Mouse (Mus musculus) megakaryocyte progenitor cell, adult 5-6 weeks (primary cell): ENCODE data around the gene Rims1. TPM values are rescaled to one million over a fixed set of nuclear protein-coding genes. Genes with fewer than 3 reads are reported as not detected.

Experiments used
- ATAC-seq: replicated peaks from 2 replicates; pipeline ENCODE4 v1.8.0; 2016; ENCODE audit warnings: mild to moderate bottlenecking, moderate TSS enrichment, inconsistent platforms; ENCODE audit not compliant: poor library complexity
- total RNA-seq, 2 experiments: library from RNA; stranded (forward) in 1 of 2; stranded (reverse) in 1 of 2; fragments of 157-497, 149-512 nt in 1 of 2; fragments of 200-1000 nt in 1 of 2; gene quantifications; 2 replicates each; pipeline versions ENCODE4 v1.2.3 to v1.2.4; 2015 to 2017

The Rims1 gene
- total RNA-seq, 2 experiments from 2014 or later: not detected

- no peak for ATAC-seq
Observed at GRCm38 (mm10) chr1:22709461-22709860, 96.3 kb downstream of the Rims1 start.

DNA sequence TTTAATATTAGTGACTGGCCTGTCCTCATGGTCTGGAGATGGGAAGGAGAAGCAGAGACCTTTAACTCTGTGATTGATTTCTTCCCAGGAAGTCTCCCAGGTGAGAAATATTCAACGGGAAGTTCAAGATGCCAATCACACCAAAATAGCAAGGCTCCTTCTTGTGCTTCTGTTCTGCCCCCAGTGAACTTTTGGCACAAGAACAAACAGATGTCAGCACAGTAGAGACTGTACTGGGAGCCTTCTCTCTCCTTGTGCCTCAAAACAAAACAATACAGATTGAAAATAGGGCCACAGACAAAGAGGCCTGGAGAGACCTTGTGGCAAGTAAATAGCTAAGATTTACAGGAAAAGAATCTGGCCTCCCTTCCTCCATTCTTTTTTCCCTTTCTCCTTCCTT lies 110.7 kb downstream of the Rims1 start:
- ATAC-seq: no peak

- no peak for ATAC-seq
Observed at GRCm38 (mm10) chr1:22694514-22694913, 111.3 kb downstream of the Rims1 start.

DNA sequence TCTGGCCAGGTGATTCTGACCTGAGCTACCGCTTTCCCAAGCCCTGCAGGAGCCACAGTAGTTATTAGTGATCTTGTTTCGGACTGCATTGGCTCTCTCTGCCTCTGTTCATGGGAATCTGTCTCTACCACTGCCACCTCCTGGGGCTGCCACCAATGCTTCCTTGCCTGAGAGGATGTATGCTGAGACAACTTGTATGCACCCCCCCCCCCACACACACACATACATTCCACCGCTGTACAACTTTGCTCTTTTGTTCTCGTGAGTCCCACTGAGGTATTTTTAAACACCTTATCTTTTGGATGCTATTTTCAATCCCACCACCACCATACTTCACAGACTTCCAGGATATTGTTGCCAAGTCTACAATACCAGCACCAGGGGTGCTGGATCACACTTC lies 122.3 kb downstream of the Rims1 start:
- ATAC-seq: no peak

- ATAC-seq: no peak
Observed at GRCm38 (mm10) chr1:22664196-22664595, 141.6 kb downstream of the Rims1 start.

GRCm38 (mm10) chr1:22661825-22662224 lies 144.0 kb downstream of the Rims1 start:
- ATAC-seq: no peak

- no peak for ATAC-seq
Observed at GRCm38 (mm10) chr1:22655983-22656382, 149.8 kb downstream of the Rims1 start.

GRCm38 (mm10) chr1:22654903-22655302 lies 150.9 kb downstream of the Rims1 start:
- no peak for ATAC-seq

DNA sequence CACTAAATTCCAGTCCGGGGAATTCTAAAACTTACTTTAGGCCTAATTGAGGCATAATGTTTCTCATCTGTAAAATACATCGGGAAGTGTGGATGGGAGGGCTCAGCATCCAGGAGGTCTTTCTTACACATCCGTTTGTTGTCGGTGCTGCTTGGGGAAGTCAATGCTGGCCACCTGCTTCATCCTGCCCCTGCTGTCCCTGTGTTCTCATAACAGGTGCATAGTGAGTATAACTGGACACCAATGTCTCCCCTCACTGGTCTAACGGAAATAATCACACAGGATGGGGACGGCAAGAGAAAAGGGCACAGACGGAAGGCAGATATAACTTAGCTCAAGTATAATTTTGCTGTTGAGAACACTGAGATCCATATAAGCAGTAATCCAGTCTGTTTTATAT lies 155.2 kb downstream of the Rims1 start:
- no peak for ATAC-seq

DNA sequence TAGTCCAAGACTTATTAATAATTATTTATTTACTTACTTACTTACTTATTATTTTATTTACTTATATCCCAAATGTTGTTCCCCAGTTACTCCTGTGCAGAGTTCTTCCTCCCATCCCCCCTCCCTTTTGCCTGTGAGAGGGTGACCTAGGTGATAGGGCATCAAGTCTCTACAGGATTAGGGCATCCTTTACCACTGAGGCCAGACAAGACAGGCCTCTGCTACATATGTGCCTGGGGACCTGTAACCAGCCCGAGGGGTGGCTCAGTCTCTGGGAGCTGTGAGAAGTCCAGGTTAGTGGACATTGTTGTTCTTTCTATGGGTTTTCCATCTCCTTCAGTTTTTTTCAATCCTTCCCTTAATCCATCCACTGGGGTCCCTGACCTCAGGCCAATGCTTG lies 156.4 kb downstream of the Rims1 start:
- ATAC-seq: no peak

GRCm38 (mm10) chr1:22645257-22645656 lies 160.5 kb downstream of the Rims1 start:
- no peak for ATAC-seq

- no peak for ATAC-seq
Observed at GRCm38 (mm10) chr1:22640568-22640967, 165.2 kb downstream of the Rims1 start.

DNA sequence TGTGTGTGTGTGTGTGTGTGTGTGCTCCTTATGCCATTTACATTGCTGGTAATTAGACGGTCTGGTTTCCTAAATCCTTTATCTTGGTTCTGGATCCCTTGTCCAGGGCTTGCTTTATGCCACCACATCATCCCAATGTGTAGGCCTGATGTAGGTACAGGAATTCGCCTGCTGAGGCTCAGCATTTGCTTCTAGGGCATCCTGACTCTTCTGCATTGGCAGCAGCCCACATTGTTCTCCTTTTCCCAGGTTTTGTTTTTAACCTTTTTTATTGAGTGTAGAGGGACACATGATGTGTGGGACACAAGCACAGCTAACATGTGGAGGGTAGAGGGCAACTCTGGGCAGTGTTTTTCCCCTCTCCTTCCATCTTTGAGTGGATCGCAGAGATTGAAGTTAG lies 166.1 kb downstream of the Rims1 start:
- no peak for ATAC-seq

GRCm38 (mm10) chr1:22633871-22634270 lies 171.9 kb downstream of the Rims1 start:
- ATAC-seq: no peak

- no peak for ATAC-seq
Observed at GRCm38 (mm10) chr1:22632551-22632950, 173.2 kb downstream of the Rims1 start.

DNA sequence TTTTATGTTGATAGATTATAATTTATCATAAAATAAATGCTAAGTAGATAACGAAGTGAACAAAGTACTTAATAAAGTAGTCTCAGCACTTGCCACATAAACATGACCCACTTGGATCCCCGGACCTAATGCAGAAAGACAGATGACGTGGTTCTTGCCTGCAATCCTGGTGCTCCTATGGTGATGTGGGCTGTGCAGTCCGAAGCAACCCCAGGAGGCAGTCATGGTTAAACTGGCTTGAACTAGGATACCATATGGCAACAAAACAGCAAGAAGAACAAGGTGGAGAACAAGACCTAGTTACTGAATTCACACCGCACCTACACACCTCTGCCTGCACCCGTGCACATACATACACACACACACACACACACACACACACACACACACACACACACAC lies 173.8 kb downstream of the Rims1 start:
- no peak for ATAC-seq

- ATAC-seq: no peak
Observed at GRCm38 (mm10) chr1:22629011-22629410, 176.8 kb downstream of the Rims1 start.

GRCm38 (mm10) chr1:22627013-22627412 lies 178.8 kb downstream of the Rims1 start:
- no peak for ATAC-seq

DNA sequence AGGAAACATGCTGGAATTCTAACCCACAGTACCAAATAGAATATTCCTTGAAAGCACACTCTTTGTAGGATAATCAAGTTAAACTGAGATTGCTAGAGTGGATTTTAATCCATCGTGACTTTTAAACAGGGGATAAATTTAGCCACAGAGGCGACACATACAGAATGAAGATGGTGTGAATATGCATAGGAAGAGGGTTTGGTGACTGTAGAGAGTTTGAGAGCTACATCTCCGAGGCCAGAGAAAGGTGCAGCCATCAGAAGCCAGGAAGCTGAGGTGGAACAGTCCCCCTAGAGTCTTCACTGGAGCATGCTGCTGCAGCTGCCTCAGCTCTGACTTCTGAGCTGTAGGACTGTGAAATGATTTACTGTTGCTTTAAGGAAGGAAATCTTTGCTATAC lies 179.5 kb downstream of the Rims1 start:
- no peak for ATAC-seq

- no peak for ATAC-seq
Observed at GRCm38 (mm10) chr1:22620827-22621226, 185.0 kb downstream of the Rims1 start.

DNA sequence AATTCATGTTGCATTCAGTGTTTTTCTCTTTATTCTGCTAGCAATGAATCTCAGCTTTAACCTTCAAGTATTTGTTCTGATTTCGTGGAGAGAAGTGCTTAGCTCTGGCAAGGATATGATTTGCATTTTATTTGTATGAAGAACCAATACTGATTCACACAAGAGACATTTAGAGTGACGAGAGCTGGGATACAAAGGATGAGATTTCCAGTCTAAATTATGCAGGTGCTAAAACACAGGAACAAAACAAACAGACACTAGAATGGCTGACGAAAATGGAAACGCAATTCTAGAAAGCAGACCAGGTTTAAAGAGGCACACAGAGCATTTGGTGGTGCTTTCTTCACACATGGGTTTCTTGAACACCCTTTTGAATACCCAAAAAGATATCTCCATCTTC lies 190.2 kb downstream of the Rims1 start:
- no peak for ATAC-seq

GRCm38 (mm10) chr1:22613609-22614008 lies 192.2 kb downstream of the Rims1 start:
- no peak for ATAC-seq

GRCm38 (mm10) chr1:22604329-22605044 lies 201.3 kb downstream of the Rims1 start:
- no peak for ATAC-seq
